Mouse (Mus musculus): ENCODE measurements around the gene D3Ertd254e.

Gene D3Ertd254e

GRCm38 (mm10) chr3:36212758-36213157 lies 61.9 kb downstream of the D3Ertd254e start:
- DNase-seq (ENCODE audit: inconsistent ontology term), result no peak

Data from Muller cell, postnatal 12 days (primary cell).